Mouse (Mus musculus) left cerebral cortex, postnatal 10 days (tissue): ENCODE data around the gene Oas1d. TPM values are rescaled to one million over a fixed set of nuclear protein-coding genes. Genes with fewer than 3 reads are reported as not detected.

Experiments
- DNase-seq, 2 experiments: peaks; one replicate each; pipeline ENCODE4 v3.0.0; 2021 to 2022; ENCODE audit warnings: low spot score in 2 of 2, mixed read lengths in 1 of 2; ENCODE audit errors: extremely low spot score in 1 of 2
- intact Hi-C: fragments of 180-260 bp; cut with DNase I; formaldehyde crosslinking; loops from one replicate; pipeline ENCODE4 v1.15.1; 2025
- total RNA-seq, 2 experiments: library from RNA; stranded (reverse); gene quantifications; 2 replicates each; pipeline ENCODE4 v1.2.3; 2021

Oas1d gene
- total RNA-seq, 2 experiments from 2014 or later = not detected

DNA sequence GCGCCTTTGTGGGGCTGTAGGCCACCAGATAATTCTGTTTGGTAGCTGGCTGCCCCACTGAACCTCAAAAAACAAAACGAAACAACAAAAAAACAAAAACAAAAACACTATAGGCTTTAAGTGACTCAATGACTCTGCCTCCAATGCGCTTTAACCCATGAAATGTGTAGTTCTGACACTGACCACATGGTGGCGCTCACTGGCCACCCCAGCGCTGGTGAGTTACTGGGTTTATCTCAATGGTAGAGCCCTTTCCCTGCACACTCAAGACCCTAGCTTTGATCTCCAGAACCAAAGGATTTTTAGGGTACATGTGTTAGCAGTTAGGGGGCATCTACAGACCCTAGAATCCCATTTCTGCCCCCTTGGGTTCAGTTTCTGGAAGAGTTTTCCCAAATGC lies 39.6 kb downstream of the Oas1d start:
- intact Hi-C loops = loop anchor here (10.0 kb wide), 1 partner anchor 201 kb away; no protein-coding TSS in a partner anchor

DNA sequence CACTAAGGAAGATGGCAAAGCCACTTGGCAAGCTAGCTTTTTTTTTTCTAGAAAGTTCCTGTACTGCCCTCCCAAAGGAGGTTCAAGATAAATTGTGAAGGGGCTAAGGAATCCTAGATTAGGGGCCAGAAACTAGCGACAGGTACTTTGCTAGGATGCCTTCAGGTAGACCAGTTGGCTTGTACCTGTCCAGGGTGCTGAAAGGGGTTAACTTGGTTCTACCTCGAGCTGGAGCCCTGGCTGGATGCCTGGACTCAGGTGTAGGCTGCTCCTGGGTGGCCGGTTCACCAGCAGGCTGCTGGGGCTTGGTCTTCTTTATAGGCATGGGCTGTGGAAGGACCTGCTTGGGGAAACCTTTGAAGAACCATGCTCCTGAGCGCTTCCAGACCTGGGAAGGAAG lies 46.7 kb downstream of the Oas1d start:
- intact Hi-C loops = no loop called here
- no peak for DNase-seq

More for the DNA sequence above, 39.6 kb downstream of the Oas1d start:
- peak in 1 of 2 experiments; percentile 23 for DNase-seq

DNA sequence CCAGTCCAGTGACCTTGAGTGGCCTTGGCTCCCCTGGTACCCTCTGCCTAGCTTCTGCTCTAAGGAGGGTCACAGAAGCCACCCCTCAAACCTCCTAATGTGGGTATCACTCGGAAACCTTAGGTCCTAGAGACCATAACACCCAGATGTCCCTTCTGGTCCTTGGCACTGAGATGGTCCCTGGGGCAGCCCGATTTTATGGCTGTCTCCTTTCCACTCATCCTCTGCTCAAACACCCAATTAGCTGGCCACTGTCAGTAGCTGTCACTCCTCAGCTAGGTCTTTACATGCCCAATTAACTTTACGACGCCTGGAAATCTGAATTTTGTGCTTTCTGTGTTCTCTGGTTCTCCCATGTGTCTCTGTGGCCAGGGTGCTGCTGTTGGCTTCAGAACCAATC lies 51.8 kb downstream of the Oas1d start:
- DNase-seq = no peak
- intact Hi-C loops = no loop called here

DNA sequence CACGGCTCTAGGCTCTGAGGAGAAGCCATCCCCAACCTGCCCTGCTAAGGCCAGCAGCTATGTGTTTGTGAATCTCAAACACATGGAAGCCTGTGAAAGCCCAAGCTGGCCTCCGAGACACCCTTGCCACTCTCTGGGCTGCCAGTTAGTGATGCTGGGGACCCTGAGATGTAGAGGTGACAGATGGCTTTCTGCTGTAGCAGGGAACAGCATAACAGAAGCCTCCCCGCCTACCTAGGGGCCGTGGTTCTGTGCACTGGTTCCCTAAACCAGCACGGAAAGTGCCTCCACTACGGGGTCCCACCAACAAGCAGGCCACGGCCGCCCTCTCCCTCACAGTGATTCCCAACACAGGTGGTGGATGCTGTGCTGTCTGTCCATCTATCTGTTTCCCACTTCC lies 52.6 kb downstream of the Oas1d start:
- intact Hi-C loops = no loop called here
- DNase-seq = no peak

DNA sequence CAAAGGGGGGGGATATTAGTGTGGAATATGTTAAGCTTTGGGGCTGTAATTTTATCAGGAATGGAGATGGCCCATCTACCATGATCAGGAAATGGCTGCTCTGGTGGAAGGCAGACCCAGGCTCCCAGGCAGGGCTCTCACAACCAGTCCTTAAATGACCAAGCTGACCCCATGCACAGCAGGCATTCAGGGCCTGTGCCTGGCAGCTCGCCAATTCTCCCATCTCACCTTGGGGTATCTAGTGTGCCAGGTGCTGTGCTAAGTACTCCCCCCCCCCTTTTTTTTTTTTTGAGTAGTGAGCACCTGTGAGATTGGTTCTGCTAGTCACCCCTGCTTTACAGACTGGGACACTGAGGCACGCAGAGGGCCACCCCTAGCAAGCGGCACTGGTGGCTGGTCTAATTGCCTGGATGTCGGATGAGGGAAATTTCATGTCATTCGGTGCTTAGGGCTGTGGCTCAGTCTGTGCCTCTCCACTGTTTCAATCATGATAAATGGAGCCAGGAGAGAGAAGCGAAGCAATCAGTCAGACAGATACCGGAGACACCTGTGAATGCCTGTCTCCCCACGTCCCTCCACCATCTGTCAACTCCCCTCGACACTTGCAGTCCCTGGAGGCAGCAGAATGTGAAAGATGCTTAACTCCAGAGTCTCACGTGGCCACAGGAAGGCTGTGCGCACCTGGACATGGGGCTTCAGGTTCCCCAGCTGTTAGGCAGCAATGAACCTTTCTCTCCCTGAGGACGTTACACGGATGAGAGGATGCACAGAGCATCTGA lies 53.2 kb downstream of the Oas1d start:
- DNase-seq = no peak
- intact Hi-C loops = no loop called here

DNA sequence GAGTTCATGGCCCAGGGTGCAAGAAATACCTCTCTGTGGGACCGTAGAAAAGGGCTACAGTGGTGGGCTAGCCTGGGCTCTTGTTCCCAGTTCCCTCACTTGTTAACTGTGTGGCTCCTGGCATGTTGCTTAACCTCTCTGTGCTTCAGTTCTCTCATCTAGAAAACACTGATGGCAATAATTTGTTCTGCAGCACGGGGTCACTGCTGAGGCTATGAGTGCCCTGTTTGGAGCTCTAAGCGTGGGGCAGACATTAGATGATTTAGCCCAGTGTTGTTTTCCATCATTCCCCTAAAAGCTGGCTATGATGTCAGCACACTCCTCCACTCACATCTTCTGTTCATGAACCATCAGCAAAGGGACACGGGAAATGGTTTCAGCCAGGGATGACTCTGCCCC lies 53.8 kb downstream of the Oas1d start:
- intact Hi-C loops = no loop called here
- no peak for DNase-seq

DNA sequence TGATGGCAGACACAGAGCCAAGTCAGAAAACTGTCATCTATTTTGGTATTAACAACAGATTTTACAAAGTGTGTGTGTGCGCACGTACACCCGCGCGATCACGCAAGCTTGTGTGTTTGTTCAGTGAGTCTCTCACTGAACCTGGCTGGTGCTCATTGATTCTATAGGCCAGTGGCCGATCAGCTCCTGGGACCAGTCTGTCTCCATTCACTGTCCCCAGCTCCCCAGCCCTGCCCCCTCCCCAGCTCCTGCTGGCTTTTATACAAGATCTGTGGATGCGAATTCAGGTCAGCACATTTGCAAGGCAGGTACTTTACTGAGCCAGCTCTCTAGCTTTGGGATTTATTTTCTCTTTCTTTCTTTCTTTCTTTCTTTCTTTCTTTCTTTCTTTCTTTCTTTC lies 54.5 kb downstream of the Oas1d start:
- intact Hi-C loops = no loop called here
- no peak for DNase-seq

DNA sequence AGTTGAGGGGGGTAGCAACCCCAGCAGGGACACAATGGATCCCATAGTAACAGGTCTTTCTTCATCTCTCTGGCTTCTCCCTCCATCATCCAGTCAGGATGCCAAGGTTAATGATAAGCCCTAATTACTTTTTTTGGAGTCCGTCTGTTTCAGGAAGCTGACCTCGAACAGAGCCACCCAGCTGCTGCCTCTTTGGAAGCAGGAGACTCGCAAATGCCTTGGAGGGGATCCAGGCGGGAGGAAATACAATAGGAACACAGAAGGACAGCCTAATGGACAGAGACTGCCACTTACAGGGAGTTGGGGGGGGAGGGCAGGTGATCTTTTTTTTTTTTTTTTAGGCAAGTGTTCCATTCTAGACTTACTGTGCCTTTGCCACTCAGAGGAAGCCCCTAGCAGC lies 55.4 kb downstream of the Oas1d start:
- peak; percentile 38 to 66 for DNase-seq
- intact Hi-C loops = no loop called here

Other genes starting within 250 kb of the Oas1d start
- gene Dtx1, start 202.6 kb upstream of the Oas1d start, total RNA-seq = 10 to 100 TPM; 84.4 to 90.4 TPM
- gene Oas2, start 164.7 kb upstream of the Oas1d start, total RNA-seq = under 1 TPM in 1 of 2 experiments, not detected in 1; 0.28 TPM
- under 1 TPM in 1 of 2 experiments, not detected in 1; 0.06 TPM for gene Oas3, start 136.9 kb upstream of the Oas1d start, total RNA-seq
- gene Oas1e, start 119.0 kb upstream of the Oas1d start, total RNA-seq = not detected
- 1 to 10 TPM; 1.1 TPM for gene Oas1c, start 102.0 kb upstream of the Oas1d start, total RNA-seq
- gene Oas1f, start 67.2 kb upstream of the Oas1d start, total RNA-seq = not detected
- gene Oas1h, start 53.1 kb upstream of the Oas1d start, total RNA-seq = not detected
- gene Oas1g, start 26.9 kb upstream of the Oas1d start, total RNA-seq = not detected
- under 1 TPM in 1 of 2 experiments, not detected in 1; 0.18 TPM for gene Oas1a, start 7.0 kb upstream of the Oas1d start, total RNA-seq
- gene Rph3a, start 95.6 kb downstream of the Oas1d start, total RNA-seq = 100 to 1,000 TPM; 188 to 210 TPM